Mouse (Mus musculus) myocyte (in vitro differentiated cells): Measurements from ENCODE around the gene Sigmar1.

Source experiments
- CEBPB ChIP-seq: IDR thresholded peaks from 2 replicates; pipeline ENCODE4 v1.6.1; 2011; ENCODE audit warnings: mild to moderate bottlenecking, moderate library complexity; ENCODE audit not compliant: poor library complexity, insufficient read depth, severe bottlenecking
- E2F4 ChIP-seq: IDR thresholded peaks from one replicate; pipeline ENCODE4 v1.6.1; 2011; ENCODE audit warnings: mild to moderate bottlenecking, control low read depth, moderate library complexity; ENCODE audit not compliant: insufficient read depth
- MAX ChIP-seq: IDR thresholded peaks from one replicate; pipeline ENCODE4 v1.6.1; 2011; ENCODE audit warnings: low read depth, mild to moderate bottlenecking, control low read depth
- POLR2A ChIP-seq: IDR thresholded peaks from one replicate; pipeline ENCODE4 v1.6.1; 2011; ENCODE audit warnings: low read depth, mild to moderate bottlenecking, control low read depth, moderate library complexity; ENCODE audit not compliant: insufficient read length

DNA sequence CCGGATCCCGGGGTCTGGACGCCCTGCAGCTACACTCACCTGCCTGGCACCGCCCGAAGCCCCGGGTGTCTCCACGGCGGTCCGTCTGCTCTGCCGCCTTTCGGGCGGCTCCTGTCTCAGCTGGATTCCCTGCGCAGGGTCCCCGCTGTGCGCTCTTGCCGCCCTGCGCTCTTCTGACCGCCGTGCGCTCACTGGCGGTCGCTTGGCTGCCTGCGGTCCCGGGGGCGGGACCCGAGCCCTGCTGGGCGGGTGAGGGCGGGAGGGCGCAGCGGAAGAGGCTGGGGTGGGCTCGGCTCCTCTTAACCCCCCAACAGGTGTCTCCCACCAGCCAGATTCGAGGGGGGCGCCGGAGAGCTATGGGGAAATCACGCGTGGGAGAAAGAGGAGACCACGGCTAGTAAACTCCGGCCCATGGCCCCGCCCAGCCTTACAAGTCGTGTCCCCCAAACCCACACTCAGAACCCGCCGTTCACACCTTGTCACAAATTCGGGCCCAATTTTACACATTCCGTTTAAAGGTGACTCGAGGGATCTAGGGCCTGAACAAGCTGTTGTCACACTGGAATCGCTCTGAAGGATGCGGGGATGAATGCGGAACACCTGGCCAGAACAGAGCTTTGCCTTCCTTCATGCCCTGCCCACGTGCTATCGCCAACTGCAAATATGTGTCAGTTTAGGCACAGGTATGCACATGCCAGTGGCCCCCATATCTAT lies 24.7 kb downstream of the Sigmar1 start, which contains the start of gene Arid3c:
- TF ChIP-seq E2F4 (no peak), POLR2A (no peak), CEBPB (no peak), MAX (no peak)
